ENCODE assay signal across 19 mouse cellular contexts in the genomic region with DNA sequence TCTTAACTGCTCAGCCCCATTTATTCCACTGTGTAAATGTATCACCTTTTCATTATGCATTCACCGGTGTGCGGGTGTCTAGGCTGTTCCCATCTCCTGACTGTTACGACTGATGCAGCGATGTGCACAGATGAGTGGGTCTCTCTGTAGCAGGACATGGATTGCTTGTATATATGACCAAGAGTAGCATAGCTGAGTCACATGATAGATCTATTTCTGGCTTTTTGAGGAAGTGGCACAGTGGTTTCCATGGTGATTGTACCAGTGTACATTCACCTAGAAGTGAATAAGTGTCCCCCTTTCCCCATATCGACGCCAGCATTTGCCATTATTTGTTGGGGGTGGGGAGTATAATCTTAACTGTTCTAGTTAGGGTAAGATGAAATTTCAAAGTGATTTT. TPM values are rescaled to one million over a fixed set of nuclear protein-coding genes. Genes with fewer than 3 reads are reported as not detected.
DNase-seq lines count a peak whose midpoint lies in the region; ATAC-seq and TF ChIP-seq lines count a peak whose summit lies in the region.
"Had no signal": no experiment of that assay in that cellular context is flagged by ENCODE, and none has a peak within 500 bp of the region (broad histone marks: within the 10 kb centered on the region; RNA-seq: fewer than 3 reads in every experiment).

No protein-coding gene starts in this region.

- no peak overlapping the region for H3K9ac ChIP-seq in midbrain, postnatal 0 days (replicated peaks; ENCODE audit: low read length, poor library complexity, severe bottlenecking)
- H3K9ac ChIP-seq in midbrain, embryonic 15.5 days: no peak overlapping the region
- H3K9ac ChIP-seq: heart, embryonic 13.5 days; hindbrain, embryonic 12.5 days; limb, embryonic 15.5 days had no signal

- peak; percentile 57; the same call in 1 of the 2 replicates for ATAC-seq in frontal cortex, adult (ENCODE audit: low TSS enrichment)
- ATAC-seq in midbrain, postnatal 0 days (ENCODE audit: low FRiP score): 0 out of 2 replicates have a peak, but pooled peaks have one; percentile 36
- no peak; the same call in 1 of the 2 replicates for ATAC-seq in midbrain, embryonic 15.5 days (replicated peaks)
- peak; percentile 91 for ATAC-seq in common myeloid progenitor, adult 5-6 weeks (replicated peaks; ENCODE audit: low read depth, poor library complexity, severe bottlenecking)

- H3K9me3 ChIP-seq in midbrain, postnatal 0 days (ENCODE audit: low read length): no peaks in the 10 kb centered on the region
- H3K9me3 ChIP-seq in midbrain, embryonic 15.5 days: no peaks in the 10 kb centered on the region
- H3K9me3 ChIP-seq: heart, embryonic 13.5 days; hindbrain, embryonic 12.5 days; limb, embryonic 15.5 days had no signal

- no peak overlapping the region for H3K27ac ChIP-seq in midbrain, postnatal 0 days (ENCODE audit: low read depth, low read length)
- no peak overlapping the region for H3K27ac ChIP-seq in midbrain, embryonic 15.5 days
- H3K27ac ChIP-seq: heart, embryonic 13.5 days; hindbrain, embryonic 12.5 days; limb, embryonic 15.5 days had no signal

- no peak for TF ChIP-seq CTCF in midbrain, postnatal 0 days (IDR thresholded peaks at IDR 0.05)

- no peak for DNase-seq in frontal cortex, postnatal 36 days (ENCODE audit: low spot score in 2 of 2)
- no peak for DNase-seq in midbrain, postnatal 0 days (ENCODE audit: low spot score)
- DNase-seq in splenic B cell, adult 2 months (ENCODE audit: low read depth, low spot score): peak; percentile 73
- no peak for DNase-seq in kidney, postnatal 25 days
- DNase-seq in c-Kit-positive CD71-positive TER-119-positive erythroid progenitor cells, embryonic 14.5 days (ENCODE audit: low spot score): no peak
- DNase-seq: adrenal gland, adult 2 months; cerebellum, adult 18-20 months; embryo, embryonic 11 days; gastrocnemius, postnatal 10 days; kidney, postnatal 4 days; right cerebral cortex, postnatal 14 days; thymus, postnatal 14 days had no signal

- no peaks in the 10 kb centered on the region for H3K4me1 ChIP-seq in midbrain, postnatal 0 days (ENCODE audit: insufficient read depth, low read length)
- no peaks in the 10 kb centered on the region for H3K4me1 ChIP-seq in midbrain, embryonic 15.5 days
- H3K4me1 ChIP-seq: hindbrain, embryonic 12.5 days; limb, embryonic 15.5 days had no signal

- no peak overlapping the region for H3K4me3 ChIP-seq in midbrain, postnatal 0 days (ENCODE audit: low read depth, low read length)
- no peak overlapping the region for H3K4me3 ChIP-seq in midbrain, embryonic 15.5 days
- H3K4me3 ChIP-seq: erythroblast, embryonic 14.5 days; heart, embryonic 13.5 days; hindbrain, embryonic 12.5 days; limb, embryonic 15.5 days had no signal

- H3K36me3 ChIP-seq in midbrain, postnatal 0 days (ENCODE audit: insufficient read depth, low read length): peaks cover 40% of the 10 kb centered on the region
- peaks cover 30% of the 10 kb centered on the region for H3K36me3 ChIP-seq in midbrain, embryonic 15.5 days (replicated peaks)
- H3K36me3 ChIP-seq in splenic B cell, adult 2 months (ENCODE audit: control insufficient read depth, insufficient read depth, low read length, poor library complexity, severe bottlenecking): no peaks in the 10 kb centered on the region

- no peak overlapping the region for H3K4me2 ChIP-seq in midbrain, postnatal 0 days (ENCODE audit: low read depth, low read length, poor library complexity, severe bottlenecking)
- no peak overlapping the region for H3K4me2 ChIP-seq in midbrain, embryonic 15.5 days
- H3K4me2 ChIP-seq: heart, embryonic 13.5 days; hindbrain, embryonic 12.5 days; limb, embryonic 15.5 days had no signal

- WGBS in midbrain, postnatal 0 days: 80% methylated on average over 6 of the region's 6 CpGs
- 86% methylated on average over 6 of the region's 6 CpGs for WGBS in midbrain, embryonic 15.5 days

- H3K27me3 ChIP-seq in midbrain, postnatal 0 days (ENCODE audit: insufficient read depth, low read length): no peaks in the 10 kb centered on the region
- H3K27me3 ChIP-seq in midbrain, embryonic 15.5 days (replicated peaks): no peaks in the 10 kb centered on the region
- H3K27me3 ChIP-seq in splenic B cell, adult 2 months (ENCODE audit: control insufficient read depth, insufficient read depth, low read length, poor library complexity, severe bottlenecking): no peaks in the 10 kb centered on the region
- H3K27me3 ChIP-seq: heart, embryonic 13.5 days; hindbrain, embryonic 12.5 days; limb, embryonic 15.5 days had no signal

RNA-seq across cellular contexts. Expression of a gene that starts 34.0 kb away (rescaled TPM):
- total RNA-seq in midbrain, postnatal 0 days (2014; rRNA removed): 28.5 and 28.7 TPM in 2 replicates
- polyA plus RNA-seq in midbrain, postnatal 0 days (2015; fragmentation: Nextera tagmentation; extraction: Ambion mirVana): 49.8 and 52.0 TPM in 2 replicates
- 40.2 and 40.5 TPM in 2 replicates for polyA plus RNA-seq in midbrain, embryonic 15.5 days (2015; fragmentation: Nextera tagmentation; extraction: Ambion mirVana)
- total RNA-seq in common myeloid progenitor, adult 5-6 weeks (2017): 10.4 and 17.9 TPM in 2 replicates
